Comparison of ENCODE assay signal across 26 mouse cellular contexts in genomic region chr10:28391168-28391567, GRCm38 (mm10).
"Had no signal": no experiment of that assay in that cellular context is flagged by ENCODE, and none has a peak within 500 bp of the region (broad histone marks: within the 10 kb centered on the region; RNA-seq: fewer than 3 reads in every experiment).

No protein-coding gene starts in this region.

- H3K36me3 ChIP-seq: heart, embryonic 10.5 days; hindbrain, embryonic 10.5 days; hindbrain, embryonic 12.5 days; intestine, embryonic 15.5 days; limb, embryonic 13.5 days; limb, embryonic 15.5 days; liver, embryonic 12.5 days had no signal

- H3K27ac ChIP-seq: heart, embryonic 10.5 days; hindbrain, embryonic 10.5 days; hindbrain, embryonic 12.5 days; hindbrain, embryonic 14.5 days; intestine, embryonic 15.5 days; limb, embryonic 13.5 days; limb, embryonic 15.5 days; liver, embryonic 12.5 days; liver, embryonic 14.5 days had no signal

- DNase-seq: gastrocnemius, postnatal 10 days; gastrocnemius, postnatal 25 days; heart, adult 18-20 months; heart, postnatal 10 days; heart, postnatal 4 days; kidney, adult 18-20 months; kidney, adult 8-10 months; kidney, postnatal 10 days; kidney, postnatal 25 days; layer of hippocampus, adult 9-11 months; layer of hippocampus, postnatal 36 days; left cerebral cortex, postnatal 4 days; lung, adult 18-20 months had no signal

- H3K27me3 ChIP-seq: heart, embryonic 12.5 days; hindbrain, embryonic 12.5 days; intestine, embryonic 15.5 days; limb, embryonic 13.5 days; limb, embryonic 15.5 days; liver, embryonic 12.5 days had no signal

- H3K4me2 ChIP-seq: heart, embryonic 12.5 days; hindbrain, embryonic 12.5 days; hindbrain, embryonic 14.5 days; intestine, embryonic 15.5 days; limb, embryonic 13.5 days; limb, embryonic 15.5 days; liver, embryonic 12.5 days had no signal

- H3K9me3 ChIP-seq: heart, embryonic 10.5 days; heart, embryonic 12.5 days; hindbrain, embryonic 10.5 days; hindbrain, embryonic 12.5 days; intestine, embryonic 15.5 days; limb, embryonic 13.5 days; limb, embryonic 15.5 days; liver, embryonic 12.5 days had no signal

- H3K4me1 ChIP-seq: hindbrain, embryonic 10.5 days; hindbrain, embryonic 12.5 days; limb, embryonic 15.5 days; liver, embryonic 12.5 days had no signal

- H3K9ac ChIP-seq: heart, embryonic 12.5 days; hindbrain, embryonic 12.5 days; hindbrain, embryonic 14.5 days; intestine, embryonic 15.5 days; limb, embryonic 13.5 days; limb, embryonic 15.5 days; liver, embryonic 12.5 days; liver, embryonic 14.5 days had no signal

- H3K4me3 ChIP-seq: heart, embryonic 10.5 days; heart, embryonic 12.5 days; hindbrain, embryonic 10.5 days; hindbrain, embryonic 12.5 days; intestine, embryonic 15.5 days; limb, embryonic 13.5 days; limb, embryonic 15.5 days; liver, embryonic 12.5 days had no signal

- ATAC-seq: hindbrain, embryonic 16.5 days; inflammation-experienced regulatory T-cells, adult 6 months; intestine, embryonic 15.5 days; intestine, postnatal 0 days; liver, embryonic 12.5 days had no signal
